In the genomic region with DNA sequence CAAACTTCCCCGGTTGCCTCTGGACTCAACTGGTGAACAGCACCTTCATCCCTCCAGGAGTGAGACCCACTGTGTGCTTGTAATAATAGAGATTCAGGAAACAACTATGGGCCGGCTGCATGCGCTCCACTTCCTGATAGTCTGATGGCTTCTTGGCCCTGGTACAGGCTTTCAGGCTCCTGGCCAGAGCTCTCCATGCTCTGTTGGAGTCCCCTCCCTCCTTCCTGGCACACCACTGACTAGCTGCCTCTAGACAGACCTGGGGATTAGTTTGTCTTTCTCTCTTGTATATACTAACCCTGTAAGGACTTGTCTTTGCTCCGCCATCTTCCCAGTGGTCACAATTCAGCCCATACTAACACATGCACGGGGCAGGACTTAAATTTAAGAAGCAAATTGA, we compare ENCODE assay signal across 10 mouse cellular contexts.
DNase-seq lines count a peak whose midpoint lies in the region; ATAC-seq lines count a peak whose summit lies in the region.
"Had no signal": no experiment of that assay in that cellular context is flagged by ENCODE, and none has a peak within 500 bp of the region (broad histone marks: within the 10 kb centered on the region; RNA-seq: fewer than 3 reads in every experiment).

No protein-coding gene starts in this region.

- no peak overlapping the region for H3K9ac ChIP-seq in intestine, embryonic 16.5 days (ENCODE audit: low read depth, low read length)
- H3K9ac ChIP-seq: embryonic facial prominence, embryonic 13.5 days; stomach, embryonic 15.5 days had no signal

- intact Hi-C loops in heart, postnatal 25 days (cut with DNase I): no loop called here

- H3K4me3 ChIP-seq in intestine, embryonic 16.5 days (ENCODE audit: low read length): no peak overlapping the region
- H3K4me3 ChIP-seq: embryonic facial prominence, embryonic 13.5 days; stomach, embryonic 15.5 days had no signal

- no peak overlapping the region for H3K4me2 ChIP-seq in intestine, embryonic 16.5 days (ENCODE audit: low read depth, low read length)
- H3K4me2 ChIP-seq: embryonic facial prominence, embryonic 13.5 days; stomach, embryonic 15.5 days had no signal

- no peaks in the 10 kb centered on the region for H3K4me1 ChIP-seq in intestine, embryonic 16.5 days (ENCODE audit: control insufficient read depth, insufficient read depth, low read length)
- H3K4me1 ChIP-seq: embryonic facial prominence, embryonic 13.5 days; stomach, embryonic 15.5 days had no signal

- no peaks in the 10 kb centered on the region for H3K9me3 ChIP-seq in intestine, embryonic 16.5 days (ENCODE audit: control insufficient read depth, low read length)
- H3K9me3 ChIP-seq: embryonic facial prominence, embryonic 13.5 days; stomach, embryonic 15.5 days had no signal

- 78% methylated on average over 5 of the region's 5 CpGs for whole genome bisulfite sequencing in intestine, embryonic 16.5 days

- ATAC-seq in intestine, embryonic 16.5 days: no peak

- peak; percentile 31 to 71 for DNase-seq in adrenal gland, adult (ENCODE audit: inconsistent age in 2 of 2, low spot score in 1 of 2)
- no peak for DNase-seq in adrenal gland, adult 18-20 months (ENCODE audit: low spot score in 2 of 2)
- DNase-seq in heart, adult 8-10 months (ENCODE audit: low spot score): peak; percentile 8
- DNase-seq in heart, postnatal 25 days (ENCODE audit: low spot score): no peak
- DNase-seq in right cerebral cortex, postnatal 4 days: peak; percentile 10
- no peak for DNase-seq in right cerebral cortex, postnatal 36 days (ENCODE audit: low spot score in 2 of 2)
- peak; percentile 51 for DNase-seq in ovary, postnatal 36 days (ENCODE audit: low spot score)

- no peak overlapping the region for H3K27ac ChIP-seq in intestine, embryonic 16.5 days (ENCODE audit: low read length)
- H3K27ac ChIP-seq: embryonic facial prominence, embryonic 13.5 days; stomach, embryonic 15.5 days had no signal

- no peaks in the 10 kb centered on the region for H3K36me3 ChIP-seq in intestine, embryonic 16.5 days (ENCODE audit: control insufficient read depth, insufficient read depth, low read length)
- H3K36me3 ChIP-seq: embryonic facial prominence, embryonic 13.5 days; stomach, embryonic 15.5 days had no signal

- H3K27me3 ChIP-seq in intestine, embryonic 16.5 days (replicated peaks; ENCODE audit: control insufficient read depth, insufficient read depth, low read length): no peaks in the 10 kb centered on the region
- H3K27me3 ChIP-seq: embryonic facial prominence, embryonic 13.5 days; stomach, embryonic 15.5 days had no signal

Comparison
In these comparisons a context has a peak if more than half of its experiments do, and no peak if none do; other contexts are left out.
1. DNase-seq: peak in adrenal gland, adult (2 of 2), heart, adult 8-10 months (single experiment), right cerebral cortex, postnatal 4 days (single experiment) and ovary, postnatal 36 days (single experiment); none in adrenal gland, adult 18-20 months (0 of 2), heart, postnatal 25 days (single experiment) and right cerebral cortex, postnatal 36 days (0 of 2).